In genomic region chr2:34914069-34914822, GRCm38 (mm10) we compare ENCODE assay signal across 8 mouse cellular contexts. TPM values are rescaled to one million over a fixed set of nuclear protein-coding genes. Genes with fewer than 3 reads are reported as not detected.
DNase-seq lines count a peak whose midpoint lies in the region; ATAC-seq and TF ChIP-seq lines count a peak whose summit lies in the region.

No protein-coding gene starts in this region.

- peak overlapping the region; percentile 63 for H3K9ac ChIP-seq in forebrain, embryonic 16.5 days (replicated peaks; ENCODE audit: low read depth, low read length)
- H3K9ac ChIP-seq in hindbrain, postnatal 0 days (replicated peaks; ENCODE audit: low read length) = peak overlapping the region; percentile 57
- peak overlapping the region; percentile 51 for H3K9ac ChIP-seq in limb, embryonic 13.5 days
- H3K9ac ChIP-seq in midbrain, embryonic 12.5 days (replicated peaks) = peak overlapping the region; percentile 62
- peak overlapping the region; percentile 45; the same call in 1 of the 2 replicates for H3K9ac ChIP-seq in stomach, embryonic 15.5 days

- peaks cover 18% of the 10 kb centered on the region for H3K4me1 ChIP-seq in forebrain, embryonic 16.5 days (replicated peaks; ENCODE audit: control insufficient read depth, insufficient read depth, low read length)
- 0 out of 2 replicates have a peak, but pooled peaks cover 7% of the 10 kb centered on the region for H3K4me1 ChIP-seq in hindbrain, postnatal 0 days (ENCODE audit: insufficient read depth, low read length)
- peaks cover 12% of the 10 kb centered on the region for H3K4me1 ChIP-seq in limb, embryonic 13.5 days
- H3K4me1 ChIP-seq in midbrain, embryonic 12.5 days = peaks cover 22% of the 10 kb centered on the region
- H3K4me1 ChIP-seq in stomach, embryonic 15.5 days = peaks cover 8% of the 10 kb centered on the region; the same call in 1 of the 2 replicates

- H3K27ac ChIP-seq in forebrain, embryonic 16.5 days (ENCODE audit: low read length) = no peak overlapping the region
- no peak overlapping the region for H3K27ac ChIP-seq in hindbrain, postnatal 0 days
- no peak overlapping the region for H3K27ac ChIP-seq in limb, embryonic 13.5 days
- no peak overlapping the region for H3K27ac ChIP-seq in midbrain, embryonic 12.5 days (replicated peaks)
- H3K27ac ChIP-seq in stomach, embryonic 15.5 days = no peak overlapping the region

- peak overlapping the region; percentile 60 for H3K4me3 ChIP-seq in forebrain, embryonic 16.5 days (replicated peaks; ENCODE audit: low read length)
- H3K4me3 ChIP-seq in hindbrain, postnatal 0 days (ENCODE audit: low read length) = peak overlapping the region; percentile 60
- peak overlapping the region; percentile 57 for H3K4me3 ChIP-seq in limb, embryonic 13.5 days
- peak overlapping the region; percentile 64 for H3K4me3 ChIP-seq in midbrain, embryonic 12.5 days
- H3K4me3 ChIP-seq in stomach, embryonic 15.5 days (replicated peaks) = peak overlapping the region; percentile 58

- H3K36me3 ChIP-seq in forebrain, embryonic 16.5 days (ENCODE audit: control insufficient read depth, insufficient read depth) = no peaks in the 10 kb centered on the region
- H3K36me3 ChIP-seq in hindbrain, postnatal 0 days (ENCODE audit: insufficient read depth, low read length) = no peaks in the 10 kb centered on the region
- no peaks in the 10 kb centered on the region for H3K36me3 ChIP-seq in limb, embryonic 13.5 days
- H3K36me3 ChIP-seq in midbrain, embryonic 12.5 days = no peaks in the 10 kb centered on the region
- no peaks in the 10 kb centered on the region for H3K36me3 ChIP-seq in stomach, embryonic 15.5 days

- peak; percentile 62 for ATAC-seq in forebrain, embryonic 16.5 days
- peak; percentile 68 for ATAC-seq in hindbrain, postnatal 0 days
- ATAC-seq in limb, embryonic 13.5 days (ENCODE audit: low FRiP score, low read depth) = peak; percentile 30
- ATAC-seq in midbrain, embryonic 12.5 days (ENCODE audit: low FRiP score, low read depth) = peak; percentile 72
- peak; percentile 59 for ATAC-seq in stomach, embryonic 15.5 days (ENCODE audit: insufficient read depth, low FRiP score, low read depth)

- H3K4me2 ChIP-seq in forebrain, embryonic 16.5 days (ENCODE audit: low read length) = peak overlapping the region; percentile 92
- peak overlapping the region; percentile 92 for H3K4me2 ChIP-seq in hindbrain, postnatal 0 days (ENCODE audit: low read depth, low read length)
- H3K4me2 ChIP-seq in limb, embryonic 13.5 days (replicated peaks) = peak overlapping the region; percentile 92
- peak overlapping the region; percentile 97 for H3K4me2 ChIP-seq in midbrain, embryonic 12.5 days (replicated peaks)
- H3K4me2 ChIP-seq in stomach, embryonic 15.5 days = peak overlapping the region; percentile 95

- peaks cover 21% of the 10 kb centered on the region for H3K27me3 ChIP-seq in forebrain, embryonic 16.5 days (replicated peaks; ENCODE audit: control insufficient read depth, insufficient read depth, low read length)
- no peaks in the 10 kb centered on the region for H3K27me3 ChIP-seq in hindbrain, postnatal 0 days (ENCODE audit: insufficient read depth, low read length)
- H3K27me3 ChIP-seq in limb, embryonic 13.5 days = peaks cover 94% of the 10 kb centered on the region
- H3K27me3 ChIP-seq in midbrain, embryonic 12.5 days = peaks cover 51% of the 10 kb centered on the region
- no peaks in the 10 kb centered on the region for H3K27me3 ChIP-seq in stomach, embryonic 15.5 days (replicated peaks)

- DNase-seq in cerebellum, adult 18-20 months = peak; percentile 11 to 21
- DNase-seq in cerebellum, adult 11-12 months = no peak
- peak; percentile 71 for DNase-seq in adrenal gland, postnatal 10 days
- peak; percentile 64 for DNase-seq in hindbrain, postnatal 0 days (ENCODE audit: low spot score)

- no peaks in the 10 kb centered on the region for H3K9me3 ChIP-seq in forebrain, embryonic 16.5 days (ENCODE audit: control insufficient read depth, low read length)
- no peaks in the 10 kb centered on the region for H3K9me3 ChIP-seq in hindbrain, postnatal 0 days (ENCODE audit: low read length)
- no peaks in the 10 kb centered on the region for H3K9me3 ChIP-seq in limb, embryonic 13.5 days
- H3K9me3 ChIP-seq in midbrain, embryonic 12.5 days = no peaks in the 10 kb centered on the region
- H3K9me3 ChIP-seq in stomach, embryonic 15.5 days = no peaks in the 10 kb centered on the region

- TF ChIP-seq CTCF in hindbrain, postnatal 0 days (IDR thresholded peaks at IDR 0.05; ENCODE audit: low read depth) = no peak

- 3% methylated on average over 41 of the region's 50 CpGs for WGBS in forebrain, embryonic 16.5 days
- 3% methylated on average over 37 of the region's 50 CpGs for WGBS in hindbrain, postnatal 0 days
- WGBS in limb, embryonic 13.5 days = 5% methylated on average over 33 of the region's 50 CpGs
- WGBS in midbrain, embryonic 12.5 days = 2% methylated on average over 43 of the region's 50 CpGs
- WGBS in stomach, embryonic 15.5 days = 3% methylated on average over 37 of the region's 50 CpGs

RNA-seq across cellular contexts. Expression of gene Phf19, which starts 0.4 kb away (rescaled TPM):
- 1 to 10 TPM; 5.8 to 7.6 TPM for total RNA-seq in adrenal gland, postnatal 10 days (2021)
- 3.8 and 4.5 TPM in 2 replicates for polyA plus RNA-seq in forebrain, embryonic 16.5 days (2015; fragmentation: Nextera tagmentation; extraction: Ambion mirVana)
- 1.7 and 2.5 TPM in 2 replicates for total RNA-seq in hindbrain, postnatal 0 days (2014; rRNA removed)
- 1.3 and 3.1 TPM in 2 replicates for polyA plus RNA-seq in hindbrain, postnatal 0 days (2015; fragmentation: Nextera tagmentation; extraction: Ambion mirVana)
- polyA plus RNA-seq in limb, embryonic 13.5 days (2015; fragmentation: Nextera tagmentation; extraction: Ambion mirVana) = 1.6 and 2.6 TPM in 2 replicates
- 2.7 and 4.1 TPM in 2 replicates for polyA plus RNA-seq in midbrain, embryonic 12.5 days (2016; fragmentation: Nextera tagmentation; extraction: Ambion mirVana)
- polyA plus RNA-seq in stomach, embryonic 15.5 days (2015; fragmentation: Nextera tagmentation; extraction: Ambion mirVana) = 5.9 and 7.2 TPM in 2 replicates

RNA-seq across cellular contexts. Expression of gene Psmd5, which starts 39.5 kb away (rescaled TPM):
- total RNA-seq in adrenal gland, postnatal 10 days (2021) = 10 to 100 TPM; 29.7 to 38.5 TPM
- polyA plus RNA-seq in forebrain, embryonic 16.5 days (2015; fragmentation: Nextera tagmentation; extraction: Ambion mirVana) = 102 and 105 TPM in 2 replicates
- 37.6 and 39.4 TPM in 2 replicates for total RNA-seq in hindbrain, postnatal 0 days (2014; rRNA removed)
- 74.6 and 80.0 TPM in 2 replicates for polyA plus RNA-seq in hindbrain, postnatal 0 days (2015; fragmentation: Nextera tagmentation; extraction: Ambion mirVana)
- polyA plus RNA-seq in limb, embryonic 13.5 days (2015; fragmentation: Nextera tagmentation; extraction: Ambion mirVana) = 101 and 102 TPM in 2 replicates
- polyA plus RNA-seq in midbrain, embryonic 12.5 days (2016; fragmentation: Nextera tagmentation; extraction: Ambion mirVana) = 106 and 107 TPM in 2 replicates
- 84.9 and 93.1 TPM in 2 replicates for polyA plus RNA-seq in stomach, embryonic 15.5 days (2015; fragmentation: Nextera tagmentation; extraction: Ambion mirVana)

RNA-seq across cellular contexts. Expression of gene Cutal, which starts 40.0 kb away (rescaled TPM):
- 10 to 100 TPM in 1 of 2 experiments, 1 to 10 TPM in 1; 4.1 to 11.1 TPM for total RNA-seq in adrenal gland, postnatal 10 days (2021)
- polyA plus RNA-seq in forebrain, embryonic 16.5 days (2015; fragmentation: Nextera tagmentation; extraction: Ambion mirVana) = 0.17 TPM in 1 of 2 replicates, not detected in the other
- 0.26 and 0.65 TPM in 2 replicates for total RNA-seq in hindbrain, postnatal 0 days (2014; rRNA removed)
- 0.20 and 0.37 TPM in 2 replicates for polyA plus RNA-seq in hindbrain, postnatal 0 days (2015; fragmentation: Nextera tagmentation; extraction: Ambion mirVana)
- 0.09 and 0.26 TPM in 2 replicates for polyA plus RNA-seq in limb, embryonic 13.5 days (2015; fragmentation: Nextera tagmentation; extraction: Ambion mirVana)
- polyA plus RNA-seq in midbrain, embryonic 12.5 days (2016; fragmentation: Nextera tagmentation; extraction: Ambion mirVana) = 0.28 TPM in 1 of 2 replicates, not detected in the other
- polyA plus RNA-seq in stomach, embryonic 15.5 days (2015; fragmentation: Nextera tagmentation; extraction: Ambion mirVana) = 1.6 and 1.7 TPM in 2 replicates

RNA-seq across cellular contexts. Expression of gene Traf1, which starts 47.3 kb away (rescaled TPM):
- total RNA-seq in adrenal gland, postnatal 10 days (2021) = 1 to 10 TPM; 3.5 to 3.7 TPM
- polyA plus RNA-seq in forebrain, embryonic 16.5 days (2015; fragmentation: Nextera tagmentation; extraction: Ambion mirVana) = 1.3 and 1.8 TPM in 2 replicates
- total RNA-seq in hindbrain, postnatal 0 days (2014; rRNA removed) = 1.0 and 2.6 TPM in 2 replicates
- polyA plus RNA-seq in hindbrain, postnatal 0 days (2015; fragmentation: Nextera tagmentation; extraction: Ambion mirVana) = 3.4 and 3.9 TPM in 2 replicates
- polyA plus RNA-seq in limb, embryonic 13.5 days (2015; fragmentation: Nextera tagmentation; extraction: Ambion mirVana) = 3.3 TPM in 2 replicates
- polyA plus RNA-seq in midbrain, embryonic 12.5 days (2016; fragmentation: Nextera tagmentation; extraction: Ambion mirVana) = 0.35 and 1.3 TPM in 2 replicates
- polyA plus RNA-seq in stomach, embryonic 15.5 days (2015; fragmentation: Nextera tagmentation; extraction: Ambion mirVana) = 3.2 and 4.3 TPM in 2 replicates
